Mouse (Mus musculus) ovary, adult 18-20 months (tissue): ENCODE results near the gene Sema4c.
"Not testable (repeated sequence)": the region's sequence is repeated elsewhere in the genome, so short reads cannot be mapped to it uniquely, and the experiment has no call there.

ENCODE experiments used
- DNase-seq: peaks from one replicate; pipeline ENCODE4 v3.0.0; 2022; ENCODE audit warnings: low spot score, mixed read lengths

Sema4c gene

DNA sequence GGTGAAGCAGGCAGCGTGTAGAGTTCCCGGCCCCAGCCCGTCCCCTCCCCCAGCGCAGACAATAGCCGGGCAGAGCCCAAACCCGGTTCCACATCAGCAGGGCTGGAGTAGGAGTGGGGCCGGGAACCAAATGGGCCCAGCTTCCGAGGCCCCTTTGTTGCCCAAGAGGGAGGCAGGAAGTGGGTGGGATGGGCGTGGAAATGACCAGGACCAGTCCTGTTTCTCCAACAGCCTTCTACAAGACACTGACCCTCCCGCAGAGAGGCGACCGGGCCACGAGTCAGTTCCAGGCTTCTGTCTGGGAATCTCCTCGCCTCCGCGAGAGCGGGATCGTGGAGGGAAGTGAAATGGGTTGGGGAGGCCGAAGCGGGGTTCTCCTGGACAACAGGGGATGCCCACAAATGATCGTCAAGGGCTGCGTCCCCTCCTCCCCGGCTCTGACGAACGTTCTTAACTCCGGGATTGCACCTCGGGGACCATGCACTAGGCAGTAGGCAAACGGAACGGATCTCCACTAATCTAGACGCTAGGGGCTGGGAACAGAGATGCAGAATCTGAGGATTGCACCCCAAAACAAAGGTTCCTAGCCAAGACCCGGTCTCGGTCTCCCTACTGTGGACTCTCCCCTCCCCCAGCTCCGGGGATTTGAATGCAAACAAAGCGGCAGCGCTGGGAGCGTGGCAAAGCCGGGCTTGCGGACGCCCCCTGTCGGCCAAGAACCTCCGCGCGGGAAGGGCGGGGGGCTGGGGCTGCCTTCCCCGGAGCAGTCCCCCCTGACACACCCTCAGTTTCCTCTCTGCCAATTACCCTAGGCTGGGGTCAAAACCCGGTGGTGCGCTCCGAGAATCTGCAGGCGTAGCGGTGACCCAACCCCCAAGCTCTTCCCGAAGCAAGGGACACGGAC lies 1.3 kb downstream of the Sema4c start:
- DNase-seq = peak; percentile 86

DNA sequence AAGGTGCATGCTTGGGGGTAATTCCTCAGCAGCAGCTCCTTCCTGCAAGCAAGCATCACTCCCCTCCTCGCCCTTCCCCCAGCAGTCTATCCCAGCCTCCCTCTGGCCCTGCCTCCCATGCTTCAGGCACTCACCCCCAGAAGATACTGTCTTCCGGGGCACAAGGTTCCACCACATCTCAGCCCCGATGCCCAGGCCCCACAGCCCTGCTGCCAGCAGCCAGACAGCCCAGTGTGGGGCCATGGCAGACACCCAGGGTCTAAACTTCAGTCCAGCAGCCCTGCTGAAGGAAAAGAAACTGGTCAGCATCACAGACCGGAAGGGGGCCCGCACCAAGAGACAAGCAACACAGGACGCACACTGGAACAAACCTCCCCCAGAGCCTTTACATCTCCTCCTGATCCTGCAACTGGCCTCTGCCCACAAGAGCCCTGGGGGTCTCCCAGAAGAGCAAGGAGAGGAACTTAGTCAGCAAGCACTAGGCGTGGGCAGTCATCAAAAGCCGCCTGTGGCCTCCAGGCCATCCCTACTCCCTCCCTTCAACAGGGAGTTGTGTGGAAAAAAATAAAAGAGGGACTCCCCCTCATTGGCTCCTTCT lies 2.3 kb downstream of the Sema4c start:
- no peak for DNase-seq

DNA sequence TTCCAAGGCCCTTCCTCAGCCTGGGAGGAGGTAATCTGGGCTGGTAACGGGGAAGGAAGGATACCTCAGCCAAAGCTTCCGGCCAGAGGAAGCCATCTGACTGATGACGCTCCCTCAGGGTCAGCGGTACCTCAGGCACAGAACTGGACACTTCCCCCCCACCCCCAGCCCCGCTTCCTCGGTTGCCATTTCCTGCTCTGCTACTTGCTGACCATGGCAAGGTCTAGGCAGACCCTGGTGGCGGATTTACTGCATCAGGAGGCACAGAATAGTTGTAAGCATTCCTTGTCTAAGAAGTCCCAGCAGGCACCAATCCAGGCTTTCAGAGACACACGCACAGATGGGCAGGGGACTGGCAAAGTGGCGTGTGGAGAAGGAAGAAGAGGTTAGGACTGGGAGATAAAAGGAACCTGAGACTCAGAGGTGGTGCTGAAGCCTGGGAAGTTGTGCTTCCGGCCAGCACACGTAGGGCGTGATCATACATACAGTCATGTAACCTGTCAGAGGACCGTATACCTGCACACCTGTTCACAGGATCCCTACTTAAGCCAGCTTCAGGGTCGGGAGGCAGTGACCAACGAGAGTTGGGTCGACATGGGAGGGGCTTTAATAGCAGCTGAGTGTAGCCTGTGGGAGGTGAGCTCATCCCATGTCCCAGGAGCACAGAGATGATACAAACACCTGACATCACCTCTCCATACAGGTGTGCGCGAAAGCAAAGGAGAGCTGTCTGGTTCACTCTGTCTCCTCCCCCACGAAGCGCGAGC lies 3.3 kb downstream of the Sema4c start:
- no peak for DNase-seq

DNA sequence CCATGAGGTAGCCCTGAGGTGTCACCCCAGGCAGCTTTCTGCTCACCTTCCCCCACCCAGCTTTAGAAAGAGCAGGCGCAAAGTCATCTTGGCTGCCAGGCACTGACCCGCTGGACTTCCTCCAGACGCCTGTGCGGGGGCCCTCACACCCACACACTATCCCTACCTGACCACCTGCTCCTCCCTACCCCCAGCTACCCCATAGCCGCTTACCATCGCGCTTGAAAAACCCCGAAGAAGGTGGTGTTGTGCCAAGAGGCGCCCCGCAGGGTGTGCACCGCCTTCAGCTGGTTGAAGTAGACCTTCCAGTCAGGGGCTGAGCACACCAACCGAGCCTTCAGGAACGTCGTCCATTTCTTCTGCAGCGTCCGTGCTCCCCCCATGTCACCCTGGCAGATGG lies 5.6 kb downstream of the Sema4c start:
- DNase-seq = no peak

DNA sequence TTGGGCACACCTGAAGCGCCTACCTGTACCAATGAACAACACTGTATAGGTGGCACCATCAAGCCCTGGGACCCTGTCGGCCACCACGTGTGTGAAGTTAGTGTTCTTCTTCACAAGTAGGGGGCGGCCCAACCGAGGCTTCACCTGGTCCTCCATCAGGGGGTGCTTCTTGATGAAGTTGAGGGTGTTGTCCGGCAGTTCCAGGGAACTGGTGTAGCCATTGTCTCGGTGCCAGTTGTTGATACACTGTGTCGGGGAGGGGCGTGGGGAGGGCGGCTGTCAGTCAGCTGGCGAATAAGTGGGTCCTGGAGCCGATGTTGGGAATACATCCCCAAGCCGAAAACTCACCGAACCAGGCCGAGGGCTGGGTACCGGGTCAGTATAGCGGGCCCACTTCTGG lies 6.2 kb downstream of the Sema4c start:
- DNase-seq = no peak

DNA sequence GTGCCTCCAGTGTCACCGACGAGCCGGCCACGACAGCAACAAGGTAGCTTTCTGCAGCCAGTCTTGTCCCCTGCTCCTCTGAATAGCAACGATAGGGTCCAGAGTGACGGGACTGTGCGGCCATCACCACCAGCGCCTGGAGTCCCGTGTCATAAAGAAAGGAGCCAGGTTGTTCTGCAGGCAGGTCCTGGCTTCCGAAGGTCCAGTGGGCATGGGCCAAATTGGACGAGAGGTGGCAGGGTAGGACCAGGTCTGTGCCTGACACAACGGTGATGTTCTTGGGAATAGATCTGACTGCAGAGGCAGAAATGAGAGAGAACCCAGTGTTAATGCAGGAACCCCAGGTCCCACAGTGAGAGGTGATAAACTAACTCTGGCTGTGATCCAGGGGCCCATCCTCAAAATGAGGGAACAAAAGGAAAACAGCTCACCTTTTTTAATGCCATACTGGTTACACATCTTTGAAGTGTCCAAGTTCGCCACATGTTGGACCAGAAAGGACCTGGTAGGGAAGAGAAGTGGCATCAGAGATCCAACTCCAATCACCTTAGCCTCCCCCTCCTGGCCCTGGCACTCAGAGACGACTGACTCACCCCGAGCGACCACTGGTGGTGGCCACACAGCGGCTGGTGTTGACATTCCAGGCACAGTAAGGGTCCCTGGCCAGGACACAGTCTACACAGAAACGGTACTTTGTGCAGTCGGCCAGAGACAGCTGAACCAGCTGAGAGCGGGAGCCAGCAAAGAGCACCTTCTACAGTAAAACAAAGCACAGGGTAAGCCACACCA lies 7.9 kb downstream of the Sema4c start:
- no peak for DNase-seq

DNA sequence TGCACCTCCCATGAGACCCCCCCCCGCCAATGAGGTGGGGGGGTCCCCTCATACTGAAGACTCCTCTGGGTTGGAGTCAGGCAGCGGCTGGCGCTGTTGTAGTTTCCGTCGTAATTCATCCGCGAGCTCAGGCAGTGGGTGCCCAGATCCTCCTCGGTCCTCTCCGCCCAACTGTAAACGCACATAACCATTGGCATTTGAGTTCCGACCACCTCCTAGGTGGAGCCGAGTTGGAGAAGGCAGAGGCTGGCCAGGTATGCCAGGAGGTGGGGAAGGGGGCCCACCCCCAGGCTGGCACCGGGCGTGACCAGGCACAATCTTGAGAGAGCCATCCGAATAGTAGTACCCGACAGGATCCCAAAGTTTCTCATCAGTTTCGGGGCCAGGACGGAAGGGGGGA lies 8.7 kb downstream of the Sema4c start:
- no peak for DNase-seq

DNA sequence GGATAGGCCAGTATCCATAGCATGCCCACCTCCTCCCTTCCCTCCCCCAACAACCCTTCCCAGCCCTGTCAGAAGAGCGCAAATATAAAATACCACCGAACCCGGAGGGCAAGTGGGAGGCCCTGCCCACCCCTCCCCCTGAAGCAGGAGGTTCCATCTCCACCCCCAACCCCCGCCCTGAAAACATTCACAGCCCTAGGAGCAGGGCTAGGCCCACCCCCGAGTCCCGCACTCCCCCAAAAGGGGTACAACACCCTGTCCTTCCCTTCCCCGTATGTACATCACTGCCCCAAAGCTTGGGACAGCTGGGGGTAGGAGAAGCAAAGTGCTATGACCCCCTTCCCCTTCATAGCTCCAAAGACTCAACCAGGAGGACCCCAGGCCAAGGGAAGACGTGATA lies 9.4 kb downstream of the Sema4c start:
- no peak for DNase-seq

DNA sequence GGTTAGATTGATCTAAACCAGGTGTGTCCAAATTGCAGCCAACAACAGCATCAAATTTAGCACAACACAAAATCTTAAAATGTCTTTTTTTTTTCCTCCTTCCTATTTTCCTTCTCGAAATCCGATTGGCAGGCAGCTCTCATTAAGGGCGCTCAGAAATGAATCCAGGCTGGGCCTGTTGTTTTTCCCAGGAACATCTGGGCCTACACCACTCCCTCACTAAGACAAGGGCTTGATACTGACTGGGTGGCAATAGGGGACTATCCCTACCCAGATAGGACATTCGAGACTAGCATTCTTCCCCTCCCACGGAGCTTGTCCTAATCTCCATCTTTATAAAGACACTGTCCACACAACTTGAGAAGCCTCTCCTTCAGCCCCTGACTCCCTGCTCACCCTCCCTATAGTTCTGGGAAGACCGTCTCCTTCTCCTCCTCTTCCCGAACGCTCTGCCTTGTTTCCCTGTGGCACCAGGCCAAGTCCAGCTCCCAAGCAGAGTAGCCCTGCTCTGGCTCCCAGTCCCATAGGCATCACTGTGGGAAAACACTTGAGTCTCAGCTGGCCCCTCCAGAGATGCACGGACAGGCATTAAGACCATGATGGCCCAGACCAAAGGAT lies 10.1 kb downstream of the Sema4c start:
- peak; percentile 60 for DNase-seq

DNA sequence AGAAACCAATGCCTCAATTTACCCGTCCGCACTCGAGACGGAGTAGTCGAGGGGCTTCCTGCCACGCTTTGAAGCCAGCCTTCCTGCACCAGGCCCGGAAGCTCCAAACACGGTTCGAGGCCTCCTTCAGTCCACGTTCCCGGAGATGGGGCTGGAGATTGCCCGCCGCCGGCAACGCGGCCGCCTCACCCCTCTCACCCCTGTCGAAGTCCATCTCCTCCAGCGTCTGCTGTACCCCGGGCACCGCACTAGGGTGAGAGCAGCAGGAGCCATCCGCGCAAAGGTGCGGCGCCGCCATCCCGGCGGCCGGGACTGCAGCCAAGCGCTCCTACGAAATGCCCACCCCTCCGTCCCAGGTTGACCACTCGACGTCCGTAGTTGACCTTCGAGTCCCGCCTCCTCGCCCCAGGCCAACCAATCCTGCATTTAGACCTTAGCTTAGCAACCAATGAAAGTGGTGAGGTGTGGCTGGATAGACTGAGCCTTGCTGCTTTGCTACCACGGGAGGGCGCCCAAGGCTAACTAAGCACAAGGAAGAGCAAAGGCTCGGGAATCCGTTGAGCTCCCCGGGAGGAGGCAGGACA lies 11.2 kb downstream of the Sema4c start, which contains the start of gene Ankrd39:
Gene Ankrd39, minus strand, starts transcription at position 558 of the 584 bp plus-strand sequence.
- peak; percentile 97 for DNase-seq

DNA sequence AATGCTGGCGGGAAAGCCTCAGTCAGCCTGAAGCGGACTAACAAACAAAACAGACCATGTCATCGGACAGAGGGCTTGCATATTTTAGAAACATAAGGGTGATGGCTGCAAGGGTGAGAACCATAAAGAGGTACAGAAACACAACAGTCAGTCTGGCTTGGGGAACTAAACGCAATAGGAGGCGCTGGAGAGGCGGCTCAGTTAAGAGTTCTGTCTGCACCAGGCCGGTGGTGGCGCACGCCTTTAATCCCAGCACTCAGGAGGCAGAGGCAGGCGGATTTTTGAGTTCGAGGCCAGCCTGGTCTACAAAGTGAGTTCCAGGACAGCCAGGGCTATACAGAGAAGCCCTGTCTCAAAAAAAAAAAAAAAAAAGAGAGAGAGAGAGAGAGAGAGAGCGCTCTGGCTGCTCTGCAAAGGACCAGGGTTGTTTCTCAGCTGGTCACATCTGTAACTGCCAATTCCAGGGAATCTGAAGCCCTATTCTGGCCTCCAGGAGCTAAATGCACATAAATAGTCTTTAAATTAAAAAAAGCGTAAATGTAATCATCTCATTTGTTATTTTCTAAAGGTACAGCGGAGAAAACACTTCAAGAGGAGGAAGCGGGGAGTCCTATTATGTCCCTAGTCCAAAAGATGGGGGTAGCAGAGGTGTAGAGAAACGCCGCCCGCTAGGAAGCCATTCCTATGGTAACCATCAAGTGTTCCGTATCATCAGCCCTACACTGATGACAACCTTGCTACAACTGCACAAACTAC lies 12.1 kb downstream of the Sema4c start:
- DNase-seq = no peak

DNA sequence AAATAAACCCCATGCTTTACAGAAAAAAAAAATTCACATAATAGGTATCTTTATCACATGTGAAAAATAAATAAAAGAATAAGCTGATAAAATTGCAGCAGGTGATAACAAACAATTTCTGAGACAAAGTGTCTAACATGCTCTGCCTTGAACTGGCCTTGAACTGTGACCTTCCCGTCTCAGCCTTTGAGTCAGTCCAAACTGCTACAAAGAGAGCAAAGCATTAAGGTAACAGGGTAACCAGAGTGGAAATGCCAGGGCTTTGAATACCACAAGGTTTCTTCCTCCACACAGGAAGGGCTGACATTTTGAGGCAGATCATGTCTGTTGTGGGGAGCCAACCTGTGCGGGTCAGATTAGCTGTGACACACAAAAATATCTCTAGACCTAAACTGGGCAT lies 12.8 kb downstream of the Sema4c start:
- no peak for DNase-seq

DNA sequence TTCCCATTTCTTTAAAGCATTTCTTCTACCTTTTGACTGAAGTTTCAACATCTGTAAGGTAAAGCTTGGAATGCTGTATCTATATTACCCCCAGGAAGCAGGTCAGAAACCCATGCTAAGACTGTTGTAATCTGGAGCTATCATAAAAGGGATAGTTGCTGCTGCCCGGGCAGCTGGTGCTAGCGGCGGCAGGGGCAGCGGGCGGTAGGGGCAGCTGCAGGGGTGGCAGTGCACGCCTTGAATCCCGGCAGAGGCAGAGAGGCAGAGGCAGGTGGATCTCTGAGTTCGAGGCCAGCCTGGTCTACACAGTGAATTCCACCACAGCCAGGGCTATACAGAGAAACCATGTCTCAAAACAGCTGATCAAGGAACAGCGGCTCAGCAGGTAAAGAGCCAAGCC lies 15.2 kb downstream of the Sema4c start:
- DNase-seq = no peak

DNA sequence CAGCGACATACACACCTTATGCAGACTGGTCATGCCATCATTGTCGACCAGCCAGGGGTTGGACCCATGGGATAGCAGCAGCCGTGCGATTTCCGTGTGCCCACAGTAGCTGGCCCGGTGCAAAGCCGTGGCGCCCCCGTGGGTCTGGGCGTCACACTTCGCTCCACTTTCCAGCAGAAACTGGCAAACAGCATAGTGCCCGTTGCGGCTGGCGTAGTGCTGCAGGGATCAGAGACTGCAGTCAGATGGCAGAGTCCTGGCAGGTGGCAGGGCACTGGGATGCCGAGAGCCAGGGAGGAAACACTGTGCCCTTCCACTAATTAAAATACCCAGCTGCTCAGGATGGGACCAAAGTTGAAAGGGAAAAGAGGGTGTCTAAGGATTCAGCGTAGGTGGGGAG lies 16.3 kb downstream of the Sema4c start:
- DNase-seq = no peak

DNA sequence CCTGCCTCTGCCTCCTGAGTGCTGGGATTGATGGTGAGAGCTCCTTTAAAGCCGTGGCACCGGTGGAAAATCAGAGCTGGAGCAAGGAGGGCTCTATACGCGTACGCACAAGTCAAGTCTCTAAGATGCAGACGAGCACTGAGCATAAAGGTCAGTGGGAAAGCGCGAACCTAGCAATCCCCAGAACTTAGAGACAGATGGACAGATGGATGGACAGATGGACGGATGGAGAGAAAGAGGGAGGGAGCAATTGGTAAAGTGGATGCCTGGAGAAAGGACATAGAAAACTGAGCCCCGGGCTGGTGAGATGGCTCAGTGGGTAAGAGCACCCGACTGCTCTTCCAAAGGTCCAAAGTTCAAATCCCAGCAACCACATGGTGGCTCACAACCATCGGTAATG lies 17.3 kb downstream of the Sema4c start:
- no peak for DNase-seq

DNA sequence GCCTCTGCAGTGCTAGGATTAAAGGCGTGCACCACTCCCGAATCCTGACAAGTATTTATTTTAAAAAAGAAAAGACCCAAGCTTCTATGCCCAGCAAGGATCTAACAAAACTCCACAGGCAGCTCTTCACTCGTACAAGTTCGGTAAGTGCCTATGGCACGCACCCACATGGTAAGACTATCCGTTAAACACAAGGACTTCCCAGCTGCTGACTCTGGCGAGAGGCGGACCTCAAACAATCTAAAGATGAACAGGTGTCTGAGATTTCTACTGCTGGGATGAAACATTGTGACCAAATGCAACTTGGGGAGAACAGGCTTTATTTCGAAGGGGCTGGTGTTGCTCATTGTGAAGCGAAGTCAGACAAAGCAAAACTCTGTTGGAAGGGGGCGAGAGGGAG lies 18.0 kb downstream of the Sema4c start:
- DNase-seq = no peak

DNA sequence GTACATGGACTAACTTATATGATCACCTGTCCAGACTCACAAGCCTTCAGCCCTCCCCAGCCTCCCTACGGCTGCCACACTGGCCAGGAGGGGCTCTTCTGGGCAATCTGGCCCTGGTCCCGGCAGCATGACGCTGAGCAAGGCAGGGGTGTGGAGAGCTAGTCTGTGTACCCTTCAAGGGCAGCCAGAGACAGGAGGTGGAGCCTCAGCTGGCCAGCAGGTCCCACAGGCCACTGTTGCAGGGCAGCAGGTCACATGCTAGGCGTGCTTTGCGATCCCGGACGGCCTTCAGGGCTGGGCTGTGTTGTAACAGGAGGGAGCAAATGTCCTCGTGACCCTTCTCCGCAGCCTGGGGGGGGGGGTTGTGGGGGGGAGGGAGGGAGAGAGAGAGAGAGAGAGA lies 19.0 kb downstream of the Sema4c start, which contains the start of gene Gm42417:
Gene Gm42417, minus strand, starts transcription at position 244 of the 400 bp plus-strand sequence.
- peak; percentile 92 for DNase-seq

DNA sequence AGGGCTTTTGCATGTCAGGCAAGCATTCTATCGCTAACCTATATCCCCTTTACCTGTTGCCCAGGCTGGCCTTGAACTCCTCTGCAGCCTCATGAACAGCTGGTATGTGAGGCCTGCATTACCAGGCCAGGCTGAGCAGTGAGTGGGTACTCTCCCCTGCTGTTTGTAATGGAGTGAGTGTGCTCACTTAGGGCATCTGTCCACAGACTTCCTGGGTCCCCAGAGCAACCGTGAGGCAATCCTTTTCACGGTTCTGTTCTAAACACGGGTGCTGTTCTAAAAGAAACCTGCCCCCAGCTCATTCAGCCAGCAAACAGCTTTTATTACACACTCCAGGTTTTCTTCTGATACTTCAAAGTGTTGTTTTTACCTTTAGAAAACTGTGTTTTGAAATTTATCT lies 19.4 kb downstream of the Sema4c start:
- DNase-seq = no peak

DNA sequence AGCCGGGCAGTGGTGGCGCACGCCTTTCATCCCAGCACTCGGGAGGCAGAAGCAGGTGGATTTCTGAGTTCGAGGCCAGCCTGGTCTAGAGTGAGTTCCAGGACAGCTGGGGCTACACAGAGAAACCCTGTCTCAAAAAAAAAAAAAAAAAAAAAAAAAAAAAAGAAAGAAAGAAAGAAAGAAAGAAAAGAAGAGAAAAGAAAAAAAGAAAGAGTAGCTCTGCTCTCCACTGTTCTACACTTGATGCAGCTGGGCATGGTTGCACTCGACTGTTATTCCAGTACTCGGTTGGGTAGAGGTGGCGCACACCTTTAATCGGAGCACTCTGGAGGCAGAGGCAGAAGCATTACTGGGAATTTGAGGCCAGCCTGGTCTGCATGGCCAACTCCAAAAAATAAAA lies 21.4 kb downstream of the Sema4c start, which contains the start of gene Ankrd23:
Gene Ankrd23, minus strand, starts transcription at position 101 of the 400 bp plus-strand sequence.
- not testable (repeated sequence) for DNase-seq

DNA sequence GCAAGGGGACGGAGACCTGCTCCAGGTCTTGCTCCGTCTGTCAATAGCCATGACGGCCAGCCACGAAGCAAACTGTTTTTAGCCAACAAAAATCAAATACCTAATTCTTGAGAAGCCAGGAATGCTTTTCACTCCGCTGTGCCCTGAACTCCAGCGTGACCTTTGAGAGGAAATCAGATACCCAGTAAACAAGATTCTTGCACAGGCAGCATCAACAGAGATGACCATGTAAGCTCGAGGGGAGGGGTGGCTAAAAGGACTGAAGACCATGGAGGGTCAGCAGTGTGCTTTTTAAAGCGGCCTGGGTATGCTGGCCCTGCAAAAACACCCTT lies 21.8 kb downstream of the Sema4c start:
- DNase-seq = no peak
